Mouse (Mus musculus): Measurements from ENCODE around the gene Mrpl53. TPM values are rescaled to one million over a fixed set of nuclear protein-coding genes. Genes with fewer than 3 reads are reported as not detected.
"Not testable (repeated sequence)": the region's sequence is repeated elsewhere in the genome, so short reads cannot be mapped to it uniquely, and the experiment has no call there.

Mrpl53 gene
- polyA plus RNA-seq, 1 experiment from 2014 or later, result 166 TPM

GRCm38 (mm10) chr6:83159456-83159855 is 50.6 kb downstream of the Mrpl53 start:
- WGBS, result 30% methylated on average over 3 of the region's 3 CpGs
- H3K4me3 ChIP-seq (replicated peaks; ENCODE audit: low read depth, low read length); H3K36me3 ChIP-seq (ENCODE audit: insufficient read depth, low read length); H3K27ac ChIP-seq; H3K9me3 ChIP-seq (replicated peaks; ENCODE audit: low read length); H3K4me2 ChIP-seq (ENCODE audit: low read length); H3K9ac ChIP-seq (ENCODE audit: low read depth, low read length); ATAC-seq (replicated peaks; ENCODE audit: low FRiP score, low read depth): not testable (repeated sequence)
- DNase-seq (ENCODE audit: low spot score), result peak; percentile 85
- TF ChIP-seq CTCF (IDR thresholded peaks at IDR 0.05; ENCODE audit: low read depth), result peak; percentile 83
- Histone ChIP-seq H3K27me3 (ENCODE audit: insufficient read depth, low read length) (peaks cover 13% of the 10 kb centered on the region; the same call in 1 of the 2 replicates), H3K4me1 (replicated peaks; ENCODE audit: insufficient read depth, low read length) (peaks cover 19% of the 10 kb centered on the region; the same call in 1 of the 2 replicates)

MicroRNA genes within 50 kb of the gene (microRNA counts, 519-probe panel; counts per million panel counts)
- 330 counts per million, percentile 68 among the panel's probes with 10 or more counts for microRNA mmu-miR-3470a+mmu-miR-3470b

Small RNAs within 50 kb of the gene (microRNA-seq; reads per million reads assigned to microRNA genes)
- gene Mir3470a, result not detected

Other genes starting within 250 kb of the Mrpl53 start
- 0.41 and 0.50 TPM in 2 replicates for gene Sema4f, start 169.3 kb upstream of the Mrpl53 start, polyA plus RNA-seq (2015; fragmentation: Nextera tagmentation; extraction: Ambion mirVana)
- 0.32 and 0.34 TPM in 2 replicates for gene M1ap, start 162.1 kb upstream of the Mrpl53 start, polyA plus RNA-seq (2015; fragmentation: Nextera tagmentation; extraction: Ambion mirVana)
- gene Dok1, start 75.6 kb upstream of the Mrpl53 start, polyA plus RNA-seq (2015; fragmentation: Nextera tagmentation; extraction: Ambion mirVana), result 13.7 and 15.2 TPM in 2 replicates
- gene Loxl3, start 74.9 kb upstream of the Mrpl53 start, polyA plus RNA-seq (2015; fragmentation: Nextera tagmentation; extraction: Ambion mirVana), result 13.4 and 16.1 TPM in 2 replicates
- 194 and 210 TPM in 2 replicates for gene Aup1, start 54.5 kb upstream of the Mrpl53 start, polyA plus RNA-seq (2015; fragmentation: Nextera tagmentation; extraction: Ambion mirVana)
- 68.5 and 70.4 TPM in 2 replicates for gene Htra2, start 53.8 kb upstream of the Mrpl53 start, polyA plus RNA-seq (2015; fragmentation: Nextera tagmentation; extraction: Ambion mirVana)
- gene Dqx1, start 51.2 kb upstream of the Mrpl53 start, polyA plus RNA-seq (2015; fragmentation: Nextera tagmentation; extraction: Ambion mirVana), result 5.8 and 7.0 TPM in 2 replicates
- gene Tlx2, start 38.7 kb upstream of the Mrpl53 start, polyA plus RNA-seq (2015; fragmentation: Nextera tagmentation; extraction: Ambion mirVana), result 0.12 TPM in 1 of 2 replicates, not detected in the other
- 28.0 and 29.7 TPM in 2 replicates for gene Pcgf1, start 31.2 kb upstream of the Mrpl53 start, polyA plus RNA-seq (2015; fragmentation: Nextera tagmentation; extraction: Ambion mirVana)
- gene Lbx2, start 22.7 kb upstream of the Mrpl53 start, polyA plus RNA-seq (2015; fragmentation: Nextera tagmentation; extraction: Ambion mirVana), result 3.1 and 4.8 TPM in 2 replicates
- gene Ccdc142, start 7.4 kb upstream of the Mrpl53 start, polyA plus RNA-seq (2015; fragmentation: Nextera tagmentation; extraction: Ambion mirVana), result 2.0 and 2.7 TPM in 2 replicates
- 2.7 and 2.9 TPM in 2 replicates for gene Gm42688, start 7.4 kb upstream of the Mrpl53 start, polyA plus RNA-seq (2015; fragmentation: Nextera tagmentation; extraction: Ambion mirVana)
- 33.9 and 37.6 TPM in 2 replicates for gene Mogs, start 6.5 kb downstream of the Mrpl53 start, polyA plus RNA-seq (2015; fragmentation: Nextera tagmentation; extraction: Ambion mirVana)
- 108 and 115 TPM in 2 replicates for gene Wbp1, start 12.5 kb downstream of the Mrpl53 start, polyA plus RNA-seq (2015; fragmentation: Nextera tagmentation; extraction: Ambion mirVana)
- gene Ino80b, start 16.4 kb downstream of the Mrpl53 start, polyA plus RNA-seq (2015; fragmentation: Nextera tagmentation; extraction: Ambion mirVana), result 14.5 and 16.2 TPM in 2 replicates
- 38.5 and 40.3 TPM in 2 replicates for gene Rtkn, start 26.4 kb downstream of the Mrpl53 start, polyA plus RNA-seq (2015; fragmentation: Nextera tagmentation; extraction: Ambion mirVana)
- 3.5 and 4.2 TPM in 2 replicates for gene Wdr54, start 47.4 kb downstream of the Mrpl53 start, polyA plus RNA-seq (2015; fragmentation: Nextera tagmentation; extraction: Ambion mirVana)
- gene 1700003E16Rik, start 47.4 kb downstream of the Mrpl53 start, polyA plus RNA-seq (2015; fragmentation: Nextera tagmentation; extraction: Ambion mirVana), result 1.3 and 1.6 TPM in 2 replicates
- gene Dctn1, start 56.9 kb downstream of the Mrpl53 start, polyA plus RNA-seq (2015; fragmentation: Nextera tagmentation; extraction: Ambion mirVana), result 62.2 and 68.2 TPM in 2 replicates
- 0.69 and 0.86 TPM in 2 replicates for gene Slc4a5, start 110.8 kb downstream of the Mrpl53 start, polyA plus RNA-seq (2015; fragmentation: Nextera tagmentation; extraction: Ambion mirVana)
- gene Mthfd2, start 216.9 kb downstream of the Mrpl53 start, polyA plus RNA-seq (2015; fragmentation: Nextera tagmentation; extraction: Ambion mirVana), result 21.6 and 25.8 TPM in 2 replicates
- 46.8 and 50.6 TPM in 2 replicates for gene Mob1a, start 217.0 kb downstream of the Mrpl53 start, polyA plus RNA-seq (2015; fragmentation: Nextera tagmentation; extraction: Ambion mirVana)
- 231 and 242 TPM in 2 replicates for gene Bola3, start 240.1 kb downstream of the Mrpl53 start, polyA plus RNA-seq (2015; fragmentation: Nextera tagmentation; extraction: Ambion mirVana)

Measured in kidney, postnatal 0 days (tissue).